Mouse (Mus musculus) liver, adult 2 months (tissue): ENCODE data around the gene Alx3. TPM values are rescaled to one million over a fixed set of nuclear protein-coding genes. Genes with fewer than 3 reads are reported as not detected.

ENCODE experiments used
- DNase-seq: peaks from one replicate; pipeline ENCODE4 v3.0.0-alpha.2; 2011; ENCODE audit warnings: low read depth, low spot score; ENCODE audit errors: extremely low read depth
- H3K27ac ChIP-seq: fragments of 200-500 bp; replicated peaks from 2 replicates; pipeline ENCODE4 v1.5.1; 2012; ENCODE audit warnings: low read depth, mild to moderate bottlenecking, control low read depth, inconsistent platforms, low read length; ENCODE audit not compliant: insufficient read depth
- H3K27me3 ChIP-seq: fragments of 200-500 bp; 2 replicates; pipeline ENCODE4 v1.6.1; 2012; ENCODE audit warnings: mild to moderate bottlenecking, moderate library complexity, low read length, inconsistent platforms; ENCODE audit not compliant: control insufficient read depth, insufficient read depth
- H3K36me3 ChIP-seq: fragments of 200-500 bp; 2 replicates; pipeline ENCODE4 v1.6.1; 2012; ENCODE audit warnings: low read length, inconsistent platforms; ENCODE audit not compliant: control insufficient read depth, insufficient read depth
- H3K4me1 ChIP-seq: fragments of 200-500 bp; 2 replicates; pipeline ENCODE4 v1.6.1; 2011; ENCODE audit warnings: low read length; ENCODE audit not compliant: control insufficient read depth, insufficient read depth
- H3K4me3 ChIP-seq: fragments of 200-500 bp; 2 replicates; pipeline ENCODE4 v1.5.1; 2011; ENCODE audit warnings: low read depth, mild to moderate bottlenecking, control low read depth, low read length, moderate library complexity; ENCODE audit not compliant: insufficient read depth
- H3K79me2 ChIP-seq: fragments of 200-500 bp; 2 replicates; pipeline ENCODE4 v1.6.1; 2012; ENCODE audit warnings: inconsistent platforms, mild to moderate bottlenecking, low read length, moderate library complexity; ENCODE audit not compliant: control insufficient read depth, insufficient read depth
- H3K9ac ChIP-seq: fragments of 200-500 bp; 2 replicates; pipeline ENCODE4 v1.6.1; 2012; ENCODE audit warnings: low read depth, mild to moderate bottlenecking, control low read depth, inconsistent platforms, low read length
- CTCF ChIP-seq: fragments of 200-500 bp; IDR thresholded peaks from 2 replicates; pipeline ENCODE4 v1.5.1; 2011; ENCODE audit warnings: low read depth, low read length, control low read depth
- POLR2A ChIP-seq: fragments of 200-500 bp; IDR thresholded peaks from 2 replicates; pipeline ENCODE4 v1.6.1; 2011; ENCODE audit warnings: low read length, control low read depth; ENCODE audit not compliant: insufficient read depth; ENCODE audit errors: extremely low read depth
- WGBS: fragments of 180-500 bp; shearing (Covaris S2); methylation state at CpG from one replicate; pipeline ENCODE4 v1.1.7; 2018; 5-methylcytosine and 5-hydroxymethylcytosine counted together
- polyA plus RNA-seq: library from polyadenylated mRNA; depleted of rRNA; stranded (reverse); fragments of >200 nt; gene quantifications from 2 replicates; pipeline ENCODE4 v1.2.3, GENCODE M21; 2012
- total RNA-seq: library from RNA; depleted of rRNA; stranded (reverse); fragments of >200 nt; gene quantifications from 2 replicates; pipeline ENCODE4 v1.2.3, GENCODE M21; 2014

The Alx3 gene
- total and polyA plus RNA-seq, 2 experiments, result not detected

DNA sequence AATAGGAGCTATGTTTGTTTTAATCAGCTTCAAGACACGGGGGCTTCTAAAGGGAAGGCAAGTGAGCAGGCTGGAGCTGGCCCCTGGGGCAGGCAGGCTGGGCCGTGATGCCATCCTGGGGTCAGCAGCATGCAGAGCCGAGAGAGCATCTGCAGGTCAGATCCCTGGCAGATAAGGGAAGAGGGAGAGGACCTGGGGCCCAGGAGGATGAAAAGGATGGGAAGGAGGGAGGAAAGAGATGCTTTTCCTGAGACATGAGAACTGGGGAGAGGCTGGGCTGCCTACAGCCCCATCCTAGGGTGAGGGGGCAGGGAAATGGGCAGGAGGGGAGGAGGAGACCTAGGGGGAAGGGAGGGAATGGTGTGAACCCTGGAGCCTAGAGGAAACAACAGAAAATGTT is 29.5 kb upstream of the Alx3 start:
- Histone ChIP-seq H3K36me3 (no peaks in the 10 kb centered on the region), H3K4me1 (no peaks in the 10 kb centered on the region), H3K27ac (no peak overlapping the region), H3K27me3 (no peaks in the 10 kb centered on the region), H3K4me3 (no peak overlapping the region), H3K79me2 (no peaks in the 10 kb centered on the region), H3K9ac (no peak overlapping the region)
- TF ChIP-seq CTCF (no peak), POLR2A (no peak)
- 35% methylated on average over 3 of the region's 3 CpGs for WGBS
- DNase-seq, result no peak

DNA sequence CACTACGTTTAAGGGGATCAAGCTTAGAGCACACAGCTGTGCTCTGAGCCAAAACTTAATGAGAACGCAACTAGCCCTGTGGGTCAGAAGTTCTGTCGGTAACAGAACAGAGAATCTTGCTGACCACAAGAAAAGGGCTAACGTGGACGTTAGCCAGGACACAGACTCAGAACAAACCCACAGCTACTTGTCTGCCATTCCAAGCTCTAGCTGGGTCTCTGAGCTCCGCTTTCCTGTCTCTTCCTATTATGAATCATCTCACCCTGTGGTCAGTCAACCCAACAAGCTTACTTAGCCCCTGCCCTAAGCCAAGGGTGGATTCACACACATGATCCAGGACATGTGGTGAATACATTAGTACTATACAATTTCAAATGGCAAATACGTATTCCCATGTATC is 27.1 kb upstream of the Alx3 start:
- Histone ChIP-seq H3K27me3 (no peaks in the 10 kb centered on the region), H3K4me3 (no peak overlapping the region), H3K27ac (no peak overlapping the region), H3K9ac (no peak overlapping the region), H3K79me2 (no peaks in the 10 kb centered on the region), H3K4me1 (no peaks in the 10 kb centered on the region), H3K36me3 (no peaks in the 10 kb centered on the region)
- no peak for TF ChIP-seq POLR2A
- TF ChIP-seq CTCF, result no peak
- WGBS, result 83% methylated on average over 7 of the region's 7 CpGs
- DNase-seq, result no peak

DNA sequence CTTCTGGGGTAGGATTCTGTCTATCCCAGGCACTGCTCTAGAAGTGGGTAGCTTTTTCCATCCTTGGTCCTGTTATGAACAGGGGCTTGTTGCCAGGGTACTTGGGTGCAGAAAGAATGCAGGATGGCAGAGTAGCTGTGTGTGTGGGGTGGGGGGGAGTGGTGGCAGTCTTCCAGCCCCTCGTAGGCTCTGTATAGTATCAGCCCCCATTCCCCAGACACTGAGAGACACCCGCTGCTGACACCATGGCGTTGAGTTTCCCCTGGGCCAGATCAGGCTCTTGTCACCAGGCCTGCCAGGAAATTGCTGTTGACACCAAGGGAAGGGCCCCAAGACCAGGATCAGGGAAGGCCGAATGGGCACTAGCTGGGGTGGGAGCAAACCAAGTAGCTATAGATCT is 26.1 kb upstream of the Alx3 start:
- WGBS, result 79% methylated on average over 4 of the region's 4 CpGs
- no peaks in the 10 kb centered on the region for H3K4me1 ChIP-seq
- no peak overlapping the region for H3K27ac ChIP-seq
- no peak overlapping the region for H3K4me3 ChIP-seq
- TF ChIP-seq CTCF (no peak), POLR2A (no peak)
- no peaks in the 10 kb centered on the region for H3K36me3 ChIP-seq
- no peak for DNase-seq
- no peak overlapping the region for H3K9ac ChIP-seq
- no peaks in the 10 kb centered on the region for H3K27me3 ChIP-seq
- no peaks in the 10 kb centered on the region for H3K79me2 ChIP-seq

DNA sequence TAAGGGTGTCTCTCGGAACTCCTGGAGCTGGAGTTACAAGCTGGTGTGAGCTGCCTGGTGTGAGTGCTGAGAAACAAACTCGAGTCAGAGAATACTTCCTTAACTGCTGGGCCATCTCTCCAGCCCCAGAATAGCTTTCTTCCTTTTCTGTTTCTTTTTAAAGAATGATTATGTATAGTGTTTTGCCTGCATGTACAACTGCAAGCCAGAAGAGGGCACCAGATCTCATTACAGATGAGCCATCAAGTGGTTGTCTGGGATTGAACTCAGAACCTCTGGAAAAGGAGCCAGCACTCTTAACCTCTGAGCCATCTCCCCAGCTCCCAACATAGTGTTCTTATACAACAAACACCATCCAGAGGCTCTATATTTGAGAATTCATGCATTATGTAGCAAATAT is 23.6 kb upstream of the Alx3 start:
- peak; percentile 12 for DNase-seq
- 54% methylated on average over 2 of the region's 2 CpGs for WGBS
- Histone ChIP-seq H3K4me3 (no peak overlapping the region), H3K9ac (no peak overlapping the region), H3K36me3 (no peaks in the 10 kb centered on the region), H3K79me2 (no peaks in the 10 kb centered on the region), H3K4me1 (no peaks in the 10 kb centered on the region), H3K27me3 (no peaks in the 10 kb centered on the region), H3K27ac (no peak overlapping the region)
- no peak; the same call in 1 of the 2 replicates for TF ChIP-seq CTCF
- no peak for TF ChIP-seq POLR2A

DNA sequence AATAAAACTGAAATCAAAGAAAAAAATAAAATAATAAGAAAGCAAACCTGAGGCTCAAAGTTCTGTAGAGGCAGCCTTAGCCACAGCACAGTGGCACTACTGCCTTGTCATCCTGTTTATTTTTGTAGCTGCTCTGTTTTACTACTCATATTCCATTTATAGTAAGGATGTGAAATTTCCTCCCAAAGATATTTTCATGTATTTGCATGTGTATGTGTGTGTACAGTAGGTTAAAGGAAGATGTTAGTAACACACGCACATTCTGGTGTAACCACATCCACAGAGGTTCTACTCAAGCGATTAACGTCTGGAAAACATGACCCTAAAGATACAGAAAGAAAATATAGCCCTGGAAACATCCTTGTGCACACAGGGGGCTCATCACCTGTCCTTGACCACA is 18.0 kb upstream of the Alx3 start:
- WGBS, result 82% methylated on average over 3 of the region's 3 CpGs
- Histone ChIP-seq H3K36me3 (no peaks in the 10 kb centered on the region), H3K27ac (no peak overlapping the region), H3K4me1 (no peaks in the 10 kb centered on the region), H3K9ac (no peak overlapping the region), H3K79me2 (no peaks in the 10 kb centered on the region), H3K4me3 (no peak overlapping the region), H3K27me3 (peaks cover 12% of the 10 kb centered on the region)
- no peak for DNase-seq
- TF ChIP-seq CTCF (no peak), POLR2A (no peak)

DNA sequence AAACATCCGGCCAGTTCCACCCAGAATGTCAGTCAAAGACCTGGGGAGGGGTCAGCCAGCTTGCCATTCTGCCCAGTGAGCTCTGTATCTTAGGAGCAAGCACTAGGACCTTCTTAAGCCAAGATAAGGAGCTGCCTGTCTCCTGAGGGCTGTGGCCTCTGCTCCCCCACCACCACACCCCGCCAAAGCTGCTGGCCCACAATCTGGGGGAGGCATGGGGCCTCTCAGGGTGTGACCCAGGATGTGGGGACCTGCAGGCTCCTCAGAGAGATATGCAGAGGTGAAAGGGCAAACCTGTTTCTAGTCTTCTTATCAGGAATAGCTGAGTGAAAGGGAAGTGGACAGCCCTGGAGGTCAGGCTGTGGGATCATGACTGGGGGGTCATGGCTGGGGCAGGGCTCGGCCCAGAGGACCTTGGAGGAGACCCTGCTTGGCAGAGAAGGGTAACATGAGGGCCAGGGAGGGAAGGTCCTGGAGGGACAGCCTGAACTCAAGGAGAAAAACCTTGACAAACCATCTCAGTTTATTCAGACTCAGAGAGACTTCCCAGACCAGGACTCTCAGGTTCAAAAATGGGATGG is 16.9 kb upstream of the Alx3 start:
- DNase-seq, result no peak

More for the DNA sequence above, 16.9 kb upstream of the Alx3 start:
- no peak overlapping the region for H3K9ac ChIP-seq
- 53% methylated on average over 3 of the region's 3 CpGs for WGBS
- H3K36me3 ChIP-seq, result no peaks in the 10 kb centered on the region
- no peak for TF ChIP-seq POLR2A
- TF ChIP-seq CTCF, result no peak
- H3K27ac ChIP-seq, result no peak overlapping the region
- H3K4me3 ChIP-seq, result no peak overlapping the region
- peaks cover 14% of the 10 kb centered on the region for H3K27me3 ChIP-seq
- H3K4me1 ChIP-seq, result no peaks in the 10 kb centered on the region
- no peaks in the 10 kb centered on the region for H3K79me2 ChIP-seq
